In genomic region chr13:44229136-44229611, GRCm38 (mm10) we compare ENCODE assay signal across 9 mouse cellular contexts.
DNase-seq lines count a peak whose midpoint lies in the region; ATAC-seq and TF ChIP-seq lines count a peak whose summit lies in the region.
"Had no signal": no experiment of that assay in that cellular context is flagged by ENCODE, and none has a peak within 500 bp of the region (broad histone marks: within the 10 kb centered on the region; RNA-seq: fewer than 3 reads in every experiment).

No protein-coding gene starts in this region.

- no peaks in the 10 kb centered on the region for H3K27me3 ChIP-seq in heart, adult 2 months (ENCODE audit: control insufficient read depth, insufficient read depth, low read length)
- no peaks in the 10 kb centered on the region for H3K27me3 ChIP-seq in lung, embryonic 16.5 days (ENCODE audit: control insufficient read depth, insufficient read depth, low read depth, low read length)
- H3K27me3 ChIP-seq in stomach, postnatal 0 days (ENCODE audit: control insufficient read depth, insufficient read depth, low read length) = no peaks in the 10 kb centered on the region

- peaks cover 20% of the 10 kb centered on the region for H3K4me1 ChIP-seq in heart, adult 2 months (ENCODE audit: control insufficient read depth, insufficient read depth, low read length)
- peaks cover 5% of the 10 kb centered on the region for H3K4me1 ChIP-seq in lung, embryonic 16.5 days (replicated peaks; ENCODE audit: control insufficient read depth, insufficient read depth, low read length)
- no peaks in the 10 kb centered on the region for H3K4me1 ChIP-seq in stomach, postnatal 0 days (replicated peaks; ENCODE audit: control insufficient read depth, insufficient read depth)

- peak; percentile 53 for ATAC-seq in lung, embryonic 16.5 days (ENCODE audit: low read depth)
- no peak for ATAC-seq in stomach, postnatal 0 days (ENCODE audit: low FRiP score, low TSS enrichment)

- H3K9me3 ChIP-seq in lung, embryonic 16.5 days (ENCODE audit: control insufficient read depth, low read length) = peaks cover 7% of the 10 kb centered on the region; the same call in 1 of the 2 replicates
- H3K9me3 ChIP-seq in stomach, postnatal 0 days (ENCODE audit: control insufficient read depth, low read length) = no peaks in the 10 kb centered on the region

- intact Hi-C loops in heart, adult 2 months (cut with DNase I) = loop anchor here (2.0 to 5.0 kb wide), 7 partner anchors 82 to 503 kb away; no protein-coding TSS in a partner anchor
- intact Hi-C loops in heart, postnatal 14 days (cut with DNase I) = loop anchor here (2.0 to 5.0 kb wide), 5 partner anchors 167 to 504 kb away; no protein-coding TSS in a partner anchor

- 6% methylated on average over 7 of the region's 7 CpGs for WGBS in heart, adult 2 months
- WGBS in lung, embryonic 16.5 days = 17% methylated on average over 7 of the region's 7 CpGs
- WGBS in stomach, postnatal 0 days = 15% methylated on average over 7 of the region's 7 CpGs

- H3K36me3 ChIP-seq in heart, adult 2 months (ENCODE audit: control insufficient read depth, insufficient read depth, low read length) = no peaks in the 10 kb centered on the region
- no peaks in the 10 kb centered on the region for H3K36me3 ChIP-seq in lung, embryonic 16.5 days (ENCODE audit: control insufficient read depth, insufficient read depth, low read length)
- no peaks in the 10 kb centered on the region for H3K36me3 ChIP-seq in stomach, postnatal 0 days (ENCODE audit: control insufficient read depth, insufficient read depth, low read length)

- no peak for DNase-seq in heart, adult 2 months
- DNase-seq in heart, postnatal 14 days = no peak
- no peak for DNase-seq in lung, adult 18-20 months
- DNase-seq in lung, postnatal 14 days = peak; percentile 25
- DNase-seq in stomach, postnatal 0 days (ENCODE audit: low spot score) = no peak
- no peak for DNase-seq in left cerebral cortex, adult 8-10 months (ENCODE audit: low spot score in 2 of 2)
- no peak for DNase-seq in frontal cortex, postnatal 10 days (ENCODE audit: low spot score in 2 of 2)
- DNase-seq: thymus, postnatal 4 days had no signal

- TF ChIP-seq CTCF in heart, adult 2 months (IDR thresholded peaks at IDR 0.05) = no peak
- TF ChIP-seq CTCF in stomach, postnatal 0 days (IDR thresholded peaks at IDR 0.05; ENCODE audit: low read depth) = no peak

- peak overlapping the region; percentile 73 for H3K9ac ChIP-seq in heart, adult 2 months (ENCODE audit: low read depth, low read length)
- H3K9ac ChIP-seq in lung, embryonic 16.5 days (ENCODE audit: low read length) = no peak overlapping the region
- no peak overlapping the region for H3K9ac ChIP-seq in stomach, postnatal 0 days (ENCODE audit: low read length)

- no peak for TF ChIP-seq EP300 in heart, adult 2 months (IDR thresholded peaks at IDR 0.05; ENCODE audit: insufficient read depth, low read depth, low read length)
- no peak for TF ChIP-seq EP300 in stomach, postnatal 0 days (optimal IDR thresholded peaks at IDR 0.05)

- H3K4me3 ChIP-seq in heart, adult 2 months = peak overlapping the region; percentile 58
- 0 out of 2 replicates have a peak overlapping the region, but pooled peaks have one; percentile 0 for H3K4me3 ChIP-seq in lung, embryonic 16.5 days (ENCODE audit: low read length)
- no peak overlapping the region for H3K4me3 ChIP-seq in stomach, postnatal 0 days (ENCODE audit: low read depth, low read length)

- H3K27ac ChIP-seq in heart, adult 2 months = peak overlapping the region; percentile 92
- H3K27ac ChIP-seq in lung, embryonic 16.5 days (ENCODE audit: low read length) = peak overlapping the region; percentile 15
- H3K27ac ChIP-seq in stomach, postnatal 0 days (replicated peaks) = no peak overlapping the region

- TF ChIP-seq POLR2A in heart, adult 2 months (IDR thresholded peaks at IDR 0.05; ENCODE audit: insufficient read depth, low read depth, low read length) = peak; percentile 57

- H3K79me2 ChIP-seq in heart, adult 2 months (replicated peaks; ENCODE audit: control insufficient read depth, insufficient read depth, low read length) = no peaks in the 10 kb centered on the region

- peak overlapping the region; percentile 28 for H3K4me2 ChIP-seq in lung, embryonic 16.5 days (ENCODE audit: low read depth, low read length)
- H3K4me2 ChIP-seq in stomach, postnatal 0 days (replicated peaks; ENCODE audit: low read depth) = peak overlapping the region; percentile 32; the same call in 1 of the 2 replicates
